Mouse (Mus musculus): ENCODE measurements around the gene Cflar.
"Not testable (repeated sequence)": the region's sequence is repeated elsewhere in the genome, so short reads cannot be mapped to it uniquely, and the experiment has no call there.

Cflar gene

GRCm38 (mm10) chr1:58775361-58775760 lies 64.1 kb downstream of the Cflar start:
- DNase-seq (ENCODE audit: low spot score in 2 of 2), result no peak

GRCm38 (mm10) chr1:58777583-58777982 lies 66.3 kb downstream of the Cflar start:
- no peak for DNase-seq (ENCODE audit: low spot score in 2 of 2)

- DNase-seq (ENCODE audit: low spot score in 2 of 2), result no peak
These were observed 66.9 kb downstream of the Cflar start for GRCm38 (mm10) chr1:58778226-58778625.

DNA sequence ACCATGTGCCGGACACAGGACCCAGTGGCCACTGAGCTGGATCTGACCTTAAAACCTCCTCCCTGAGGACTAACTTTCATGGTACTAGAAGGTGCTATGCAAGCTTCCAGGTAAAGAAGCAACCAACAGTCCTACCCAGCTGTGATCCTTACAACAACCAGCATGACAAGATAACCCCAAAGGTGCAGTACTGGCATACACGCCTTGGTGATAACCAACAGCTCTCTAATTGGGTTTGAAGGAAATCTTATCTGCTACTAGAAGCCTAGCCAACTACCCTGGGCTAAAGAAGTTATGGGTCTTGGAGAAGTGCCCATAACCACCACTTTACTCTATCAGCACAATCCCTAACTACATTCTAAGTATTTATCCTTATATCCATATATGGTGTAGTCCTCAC lies 75.0 kb downstream of the Cflar start:
- DNase-seq (ENCODE audit: low spot score in 2 of 2), result no peak

GRCm38 (mm10) chr1:58788410-58788809 lies 77.1 kb downstream of the Cflar start:
- no peak for DNase-seq (ENCODE audit: low spot score in 2 of 2)

DNA sequence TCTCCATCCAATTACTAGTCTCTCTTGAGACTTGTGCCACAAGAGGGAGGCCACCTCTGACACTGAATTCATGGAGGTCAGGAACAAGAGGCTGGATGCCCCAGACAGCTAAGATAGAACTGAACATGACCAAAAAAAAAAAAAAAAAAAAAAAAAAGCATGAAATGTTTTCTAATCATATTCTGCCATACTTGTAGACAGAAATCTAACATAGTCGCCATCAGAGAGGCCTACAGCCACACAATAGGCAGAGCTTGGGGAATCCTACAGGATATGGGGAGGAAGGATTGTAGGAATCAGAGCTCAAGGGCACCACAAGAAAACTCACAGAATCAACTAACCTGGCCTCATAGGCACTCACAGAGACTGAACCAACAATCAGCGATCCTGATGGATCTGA lies 83.4 kb downstream of the Cflar start:
- DNase-seq (ENCODE audit: low spot score in 2 of 2), result no peak

GRCm38 (mm10) chr1:58795291-58796058 lies 84.2 kb downstream of the Cflar start, which contains the start of gene Casp8:
TSS of gene Casp8 (plus strand) at chr1:58795374.
- no peak for DNase-seq (ENCODE audit: low spot score in 2 of 2)

DNA sequence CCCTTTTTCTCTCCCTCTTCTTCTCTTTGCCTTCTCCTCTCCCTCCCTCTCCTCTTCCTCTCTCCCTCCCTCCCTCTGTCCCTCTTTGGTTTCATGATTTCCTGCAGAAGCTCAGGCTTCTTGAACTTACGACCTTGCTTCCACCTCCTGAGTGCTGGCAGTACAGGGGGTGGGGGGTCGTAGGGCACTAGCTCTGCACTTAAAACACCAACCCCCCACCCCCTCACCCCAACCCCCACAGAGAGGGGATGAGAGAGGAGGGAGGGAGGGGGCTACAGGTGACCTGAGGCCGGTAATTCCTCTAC lies 84.7 kb downstream of the Cflar start:
- DNase-seq (ENCODE audit: low spot score in 2 of 2), result no peak

- DNase-seq (ENCODE audit: low spot score in 2 of 2), result no peak
These were observed 85.5 kb downstream of the Cflar start for GRCm38 (mm10) chr1:58796853-58797252.

GRCm38 (mm10) chr1:58797370-58797769 lies 86.1 kb downstream of the Cflar start:
- no peak for DNase-seq (ENCODE audit: low spot score in 2 of 2)

- no peak for DNase-seq (ENCODE audit: low spot score in 2 of 2)
These were observed 87.6 kb downstream of the Cflar start for GRCm38 (mm10) chr1:58798911-58799310.

DNA sequence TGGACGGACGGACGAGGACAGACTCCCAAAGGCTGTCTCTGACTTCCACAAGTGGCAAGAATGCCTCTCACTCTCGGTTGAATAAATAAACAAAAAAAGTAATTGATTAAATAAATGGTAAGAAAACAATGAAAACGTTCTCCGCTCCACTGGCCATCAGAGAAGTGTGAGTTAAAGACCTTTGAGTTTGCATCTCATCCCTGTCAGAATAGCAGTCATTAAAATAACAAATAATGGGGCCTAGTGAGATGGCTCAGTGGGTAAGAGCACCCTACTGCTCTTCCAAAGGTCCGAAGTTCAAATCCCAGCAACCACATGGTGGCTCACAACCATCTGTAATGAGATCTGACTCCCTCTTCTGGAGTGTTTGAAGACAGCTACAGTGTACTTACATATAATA lies 89.3 kb downstream of the Cflar start:
- not testable (repeated sequence) for DNase-seq (ENCODE audit: low spot score in 2 of 2)

GRCm38 (mm10) chr1:58801558-58802285 lies 90.4 kb downstream of the Cflar start:
- DNase-seq (ENCODE audit: low spot score in 2 of 2), result no peak

GRCm38 (mm10) chr1:58802322-58803273 lies 91.3 kb downstream of the Cflar start:
- DNase-seq (ENCODE audit: low spot score in 2 of 2), result no peak

GRCm38 (mm10) chr1:58803531-58803930 lies 92.2 kb downstream of the Cflar start:
- no peak for DNase-seq (ENCODE audit: low spot score in 2 of 2)

GRCm38 (mm10) chr1:58806651-58807050 lies 95.3 kb downstream of the Cflar start:
- no peak for DNase-seq (ENCODE audit: low spot score in 2 of 2)

All from right cerebral cortex, adult 2 months (tissue).